Mouse (Mus musculus) C2C12 (cell line): ENCODE measurements around the gene Gpcpd1. TPM values are rescaled to one million over a fixed set of nuclear protein-coding genes. Genes with fewer than 3 reads are reported as not detected.

Experiments
- H3K27me3 ChIP-seq: one replicate; pipeline ENCODE4 v1.6.1; 2011; ENCODE audit not compliant: control insufficient read depth, insufficient read depth, insufficient read length
- H3K36me3 ChIP-seq: one replicate; pipeline ENCODE4 v1.6.1; 2011; ENCODE audit not compliant: control insufficient read depth, insufficient read depth
- H3K4me3 ChIP-seq: one replicate; pipeline ENCODE4 v1.5.1; 2011; ENCODE audit warnings: mild to moderate bottlenecking, control low read depth; ENCODE audit not compliant: poor library complexity, insufficient read depth, severe bottlenecking
- H3K79me2 ChIP-seq: one replicate; pipeline ENCODE4 v1.6.1; 2011; ENCODE audit not compliant: control insufficient read depth, insufficient read depth
- H3K79me3 ChIP-seq: one replicate; pipeline ENCODE4 v1.6.1; 2011; ENCODE audit warnings: low read depth, control low read depth
- H3ac ChIP-seq: one replicate; pipeline ENCODE3; 2011; ENCODE audit warnings: low read depth; ENCODE audit not compliant: control insufficient read depth, insufficient read length
- CEBPB ChIP-seq: IDR thresholded peaks from one replicate; pipeline ENCODE4 v1.6.1; 2011; ENCODE audit warnings: low read depth, mild to moderate bottlenecking, control low read depth, moderate library complexity
- CTCF ChIP-seq: IDR thresholded peaks from one replicate; pipeline ENCODE4 v1.5.1; 2011; ENCODE audit not compliant: control insufficient read depth, insufficient read depth, insufficient read length
- FOSL1 ChIP-seq: IDR thresholded peaks from one replicate; pipeline ENCODE4 v1.8.0; 2011; ENCODE audit warnings: mild to moderate bottlenecking, low read length; ENCODE audit not compliant: poor library complexity, insufficient read depth, severe bottlenecking
- MAX ChIP-seq: IDR thresholded peaks from one replicate; pipeline ENCODE4 v1.6.1; 2011; ENCODE audit warnings: mild to moderate bottlenecking, control low read depth
- MYOD1 ChIP-seq: IDR thresholded peaks from one replicate; pipeline ENCODE4 v1.6.1; 2011; ENCODE audit warnings: low read depth; ENCODE audit not compliant: control insufficient read depth, insufficient read length
- MYOG ChIP-seq: IDR thresholded peaks from one replicate; pipeline ENCODE4 v1.6.1; 2011; ENCODE audit not compliant: control insufficient read depth, insufficient read length; ENCODE audit errors: extremely low read depth
- USF1 ChIP-seq: IDR thresholded peaks from one replicate; pipeline ENCODE4 v1.6.1; 2011; ENCODE audit warnings: low read depth, mild to moderate bottlenecking, control low read depth, moderate library complexity
- polyA plus RNA-seq: library from polyadenylated mRNA; unstranded; fragments of >200 nt; fragmentation: generic; extraction: Trizol; gene quantifications from one replicate; pipeline ENCODE4 v1.2.1, GENCODE M21; 2012; ENCODE audit warnings: missing spikeins

Gpcpd1 gene
- polyA plus RNA-seq, 1 experiment, result 2.4 TPM

DNA sequence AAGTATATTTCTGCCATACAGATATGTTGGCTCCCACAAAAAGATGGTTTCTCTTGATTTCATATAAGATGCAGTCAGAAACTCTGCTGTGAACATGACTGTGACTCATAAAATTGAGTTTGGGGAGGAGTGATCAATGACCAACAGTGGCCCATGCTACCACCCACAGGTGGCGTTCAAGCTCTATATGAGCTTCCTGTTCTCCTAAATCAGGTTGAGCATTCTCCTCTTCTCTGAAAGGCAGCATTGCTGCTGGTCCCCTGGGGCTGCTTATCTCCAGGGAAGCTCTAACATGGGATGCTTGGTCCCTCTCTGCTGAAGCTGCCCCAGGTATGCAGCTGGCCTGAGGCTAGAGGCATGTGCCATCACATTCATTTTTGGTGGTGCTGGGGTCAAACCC is 77.8 kb downstream of the Gpcpd1 start:
- Histone ChIP-seq H3K36me3 (no peaks in the 10 kb centered on the region), H3K79me2 (no peaks in the 10 kb centered on the region), H3K27me3 (peaks cover 21% of the 10 kb centered on the region), H3ac (no peak overlapping the region), H3K79me3 (no peaks in the 10 kb centered on the region), H3K4me3 (no peak overlapping the region)
- TF ChIP-seq MAX (no peak), CTCF (no peak), FOSL1 (no peak), MYOD1 (no peak), CEBPB (no peak), USF1 (no peak), MYOG (no peak)

DNA sequence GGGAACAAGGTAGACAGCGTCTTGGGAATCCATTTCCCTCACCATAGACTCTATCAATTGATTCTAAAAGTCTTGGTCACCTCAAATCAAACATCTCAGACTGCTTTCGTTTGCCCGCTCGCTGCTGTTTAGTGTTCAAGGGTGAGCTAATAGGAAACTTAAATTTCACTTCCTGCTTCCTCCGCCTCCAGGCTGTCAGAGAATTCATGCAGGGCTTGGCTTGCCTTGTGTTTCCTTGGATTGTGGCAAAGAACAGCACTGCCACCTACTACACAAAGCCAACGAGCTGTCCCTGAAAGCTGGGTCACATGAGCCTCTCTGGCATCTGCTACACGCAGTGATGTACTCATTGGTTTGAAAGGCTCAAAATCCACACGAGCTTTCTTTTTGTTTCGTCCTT is 78.3 kb downstream of the Gpcpd1 start:
- Histone ChIP-seq H3K36me3 (no peaks in the 10 kb centered on the region), H3K27me3 (peaks cover 18% of the 10 kb centered on the region), H3K79me2 (no peaks in the 10 kb centered on the region), H3ac (no peak overlapping the region), H3K79me3 (no peaks in the 10 kb centered on the region), H3K4me3 (no peak overlapping the region)
- TF ChIP-seq CEBPB (no peak), CTCF (no peak), MYOD1 (no peak), USF1 (no peak), FOSL1 (no peak), MYOG (no peak), MAX (no peak)

DNA sequence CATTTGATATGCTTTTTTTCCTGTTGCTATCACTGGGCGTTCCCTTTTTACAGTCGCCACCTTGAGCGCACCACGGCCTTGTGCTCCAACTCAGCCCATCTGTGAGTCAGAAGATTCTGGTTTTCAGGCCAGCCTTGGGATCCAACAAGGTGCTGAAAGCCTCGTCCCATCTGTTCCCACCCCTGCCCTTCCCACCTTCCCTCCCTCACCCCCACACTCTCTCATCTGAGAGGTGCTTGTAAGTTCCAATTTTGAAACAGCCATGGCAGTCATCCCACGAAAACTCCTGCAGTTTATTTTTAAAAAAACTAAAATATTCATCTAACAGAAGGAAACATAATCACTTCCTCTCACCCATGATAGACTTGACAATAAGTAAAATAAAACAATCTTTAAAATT is 80.0 kb downstream of the Gpcpd1 start:
- TF ChIP-seq USF1 (no peak), CEBPB (no peak), MYOD1 (no peak), MAX (no peak), FOSL1 (no peak), MYOG (no peak), CTCF (no peak)
- Histone ChIP-seq H3K79me3 (no peaks in the 10 kb centered on the region), H3K27me3 (peaks cover 10% of the 10 kb centered on the region), H3K79me2 (no peaks in the 10 kb centered on the region), H3K4me3 (no peak overlapping the region), H3ac (no peak overlapping the region), H3K36me3 (no peaks in the 10 kb centered on the region)

DNA sequence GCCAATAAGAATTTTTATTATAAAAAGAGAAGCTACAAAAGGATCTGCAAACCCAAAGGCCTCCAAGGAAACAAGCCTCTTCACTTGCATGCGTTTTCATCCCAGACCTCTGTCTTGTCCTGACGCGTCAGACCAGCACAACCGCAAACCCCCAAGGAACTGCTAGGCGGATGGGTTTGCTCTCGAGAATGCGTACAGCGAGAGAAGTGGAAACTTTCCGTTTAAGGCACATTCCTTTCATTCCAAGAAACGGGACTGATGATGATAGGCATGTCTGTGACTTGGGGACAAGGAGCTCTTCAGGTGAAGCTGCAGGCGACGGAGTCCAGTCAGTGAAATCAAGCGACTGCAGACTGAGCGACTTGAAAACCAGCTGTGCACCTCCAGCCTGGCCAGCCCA is 80.4 kb downstream of the Gpcpd1 start:
- Histone ChIP-seq H3K79me3 (no peaks in the 10 kb centered on the region), H3ac (no peak overlapping the region), H3K36me3 (no peaks in the 10 kb centered on the region), H3K27me3 (peaks cover 10% of the 10 kb centered on the region), H3K79me2 (no peaks in the 10 kb centered on the region), H3K4me3 (no peak overlapping the region)
- TF ChIP-seq FOSL1, result no peak
- TF ChIP-seq CEBPB, result no peak
- TF ChIP-seq USF1, result no peak
- no peak for TF ChIP-seq CTCF
- TF ChIP-seq MAX, result no peak
- no peak for TF ChIP-seq MYOG
- TF ChIP-seq MYOD1, result no peak

DNA sequence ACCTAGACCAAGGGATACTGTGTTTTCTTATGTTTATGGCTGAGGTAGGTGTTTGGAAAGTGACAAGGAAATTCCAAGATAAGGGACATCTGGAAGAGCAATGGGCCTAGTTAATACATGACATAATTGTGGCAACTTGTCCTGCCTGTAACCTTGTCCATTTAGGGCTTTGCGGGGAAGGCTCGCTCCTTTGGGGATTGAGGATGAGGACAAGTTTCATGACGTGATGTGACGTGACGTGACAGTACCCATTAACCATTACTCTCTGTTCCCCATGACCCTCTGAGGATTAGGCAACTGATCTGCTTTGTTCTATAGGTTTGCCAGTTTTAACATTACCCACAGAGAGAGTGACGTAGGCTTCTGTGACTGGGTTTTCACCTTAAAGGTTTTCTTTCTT is 81.7 kb downstream of the Gpcpd1 start:
- H3K79me3 ChIP-seq, result no peaks in the 10 kb centered on the region
- H3K36me3 ChIP-seq, result no peaks in the 10 kb centered on the region
- H3K79me2 ChIP-seq, result no peaks in the 10 kb centered on the region
- H3K4me3 ChIP-seq, result no peak overlapping the region
- peaks cover 10% of the 10 kb centered on the region for H3K27me3 ChIP-seq
- TF ChIP-seq FOSL1 (no peak), CTCF (no peak), USF1 (no peak)
- no peak overlapping the region for H3ac ChIP-seq

DNA sequence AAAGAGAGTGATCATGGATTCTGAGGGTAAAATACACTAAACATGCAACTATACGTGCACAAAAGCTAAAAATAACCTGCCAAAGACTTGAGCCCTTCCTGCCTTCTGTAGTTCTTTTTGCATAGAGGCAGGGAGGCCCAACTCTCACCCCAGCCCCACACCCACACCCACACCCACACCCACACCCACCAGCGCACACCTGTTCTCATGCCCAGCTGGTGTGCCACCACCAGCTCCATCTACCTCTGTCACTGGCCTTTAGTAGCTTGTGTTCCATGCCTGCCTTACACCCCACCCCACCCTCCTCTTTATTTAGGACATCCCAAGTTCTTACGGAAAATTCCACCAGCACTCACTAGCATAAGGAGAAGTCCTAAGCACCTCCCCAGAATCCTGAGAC is 89.2 kb downstream of the Gpcpd1 start:
- H3K27me3 ChIP-seq, result peaks cover 7% of the 10 kb centered on the region
- H3K4me3 ChIP-seq, result no peak overlapping the region
- H3K79me3 ChIP-seq, result no peaks in the 10 kb centered on the region
- H3K36me3 ChIP-seq, result no peaks in the 10 kb centered on the region
- H3ac ChIP-seq, result no peak overlapping the region
- TF ChIP-seq USF1 (no peak), CEBPB (no peak)
- no peaks in the 10 kb centered on the region for H3K79me2 ChIP-seq
